Mouse (Mus musculus): Measurements from ENCODE around the gene Zfr2. TPM values are rescaled to one million over a fixed set of nuclear protein-coding genes. Genes with fewer than 3 reads are reported as not detected.
A peak's percentile ranks its signal among the peaks of the same experiment; 100 is the strongest.

Gene Zfr2
- 10 to 100 TPM; 27.6 to 35.6 (median 30.0) TPM for total RNA-seq (2022)

DNA sequence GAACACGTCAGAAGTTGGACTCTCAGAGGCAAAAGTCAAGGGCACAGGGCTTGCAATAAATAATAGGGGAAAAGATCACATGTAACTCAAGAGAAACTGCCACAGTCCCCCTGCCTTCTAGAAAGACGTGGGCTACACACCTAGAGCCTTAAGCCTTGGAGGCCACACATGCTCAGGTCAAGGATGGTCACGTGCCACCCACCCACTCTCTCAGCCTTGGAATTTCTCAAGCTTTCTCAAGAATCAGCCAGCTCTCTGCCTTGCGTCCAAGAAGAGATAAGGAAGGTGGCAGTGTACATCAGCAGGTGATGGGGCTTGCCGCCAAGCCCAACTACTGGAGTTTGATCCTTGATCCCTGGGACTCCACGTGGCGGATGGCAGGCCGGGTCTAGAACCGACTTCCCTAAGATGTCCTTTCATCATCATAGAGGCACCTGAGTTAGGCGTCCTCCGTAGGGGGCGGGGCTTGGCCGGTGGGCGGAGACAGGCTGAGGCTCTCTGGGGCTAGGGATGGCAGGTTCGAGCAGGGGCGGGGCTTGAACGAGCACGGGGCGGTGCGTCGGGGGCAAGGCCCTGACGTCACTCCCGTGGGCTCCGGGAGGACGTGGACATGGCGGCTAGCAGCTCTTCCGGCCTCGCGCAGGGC is at the start of gene Zfr2:
Gene Zfr2 (plus strand): TSS at position 576 of the 646 bp plus-strand sequence.
- DNase-seq: peak; percentile 91

DNA sequence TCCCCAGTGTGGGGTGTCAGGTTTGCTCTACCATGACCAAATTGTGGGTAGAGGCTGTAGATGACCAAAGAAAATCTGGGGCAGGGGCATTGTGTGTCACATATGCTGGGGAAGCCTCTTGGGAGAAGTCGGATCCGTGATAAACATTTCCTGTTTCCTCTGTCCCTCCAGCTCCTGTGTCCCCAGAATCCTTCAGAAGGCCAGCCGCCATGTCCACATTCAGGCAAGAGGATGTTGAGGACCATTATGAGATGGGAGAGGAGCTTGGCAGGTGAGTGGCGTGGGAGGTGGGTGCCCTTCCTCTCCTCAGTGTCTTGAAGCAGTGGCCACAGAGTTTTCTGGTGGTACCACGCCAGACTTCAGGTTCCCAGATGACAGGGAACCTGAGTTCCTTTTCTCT is 49.1 kb upstream of the Zfr2 start, which contains the start of gene 4930442H23Rik:
Gene 4930442H23Rik (minus strand): TSS at position 45 of the 400 bp plus-strand sequence.
- no peak for DNase-seq

DNA sequence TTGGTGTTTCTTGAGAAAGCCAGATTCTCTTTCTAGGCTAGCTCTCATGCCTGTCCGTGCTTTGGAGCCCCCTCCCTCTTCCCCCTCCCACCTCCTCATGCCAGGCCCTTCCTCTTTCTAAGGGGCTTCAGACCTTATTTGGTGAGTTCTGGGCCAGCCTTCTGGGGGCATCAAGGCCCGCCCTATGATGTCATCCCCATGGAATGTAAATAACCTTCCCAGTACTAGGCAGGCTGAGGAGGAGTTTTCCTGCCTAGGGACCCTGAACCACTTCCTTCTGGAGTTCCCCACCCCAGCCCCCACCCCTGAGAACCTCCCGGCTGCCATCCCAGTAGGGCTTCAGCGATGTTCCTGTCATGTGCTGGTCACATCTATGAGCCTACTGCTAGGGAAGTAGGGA is 48.2 kb upstream of the Zfr2 start:
- no peak for DNase-seq

DNA sequence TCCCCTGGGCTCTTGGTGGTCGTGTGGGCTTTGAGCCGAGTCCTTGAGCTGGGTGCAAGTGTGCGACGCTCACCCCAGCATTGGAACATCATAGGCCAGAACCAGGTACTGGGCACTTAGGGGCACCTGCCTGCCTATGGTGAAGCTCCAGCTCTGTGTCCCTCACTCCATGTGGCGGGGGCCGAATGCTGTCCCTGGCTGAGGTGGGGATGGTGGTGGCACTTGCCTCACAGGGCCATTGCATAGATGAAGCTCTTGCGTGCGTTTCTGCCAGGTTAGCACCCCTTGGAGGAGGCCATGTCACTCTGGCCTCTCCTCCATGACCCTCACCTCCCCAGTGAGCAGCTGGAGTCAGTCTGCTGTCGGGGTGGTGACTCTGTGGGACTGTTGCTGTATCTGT is 45.8 kb upstream of the Zfr2 start:
- DNase-seq: no peak

DNA sequence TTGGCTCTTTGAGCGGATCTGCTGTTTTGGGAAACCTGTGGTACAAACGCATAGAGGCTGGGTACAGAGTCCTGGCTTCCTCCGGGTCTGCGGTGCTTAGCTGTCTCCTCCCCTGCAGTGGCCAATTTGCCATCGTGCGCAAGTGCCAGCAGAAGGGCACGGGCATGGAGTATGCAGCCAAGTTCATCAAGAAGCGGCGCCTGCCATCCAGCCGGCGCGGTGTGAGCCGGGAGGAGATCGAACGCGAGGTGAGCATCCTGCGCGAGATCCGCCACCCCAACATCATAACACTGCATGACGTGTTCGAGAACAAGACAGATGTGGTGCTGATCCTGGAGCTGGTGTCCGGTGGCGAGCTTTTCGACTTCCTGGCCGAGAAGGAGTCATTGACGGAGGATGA is 43.1 kb upstream of the Zfr2 start:
- DNase-seq: no peak

DNA sequence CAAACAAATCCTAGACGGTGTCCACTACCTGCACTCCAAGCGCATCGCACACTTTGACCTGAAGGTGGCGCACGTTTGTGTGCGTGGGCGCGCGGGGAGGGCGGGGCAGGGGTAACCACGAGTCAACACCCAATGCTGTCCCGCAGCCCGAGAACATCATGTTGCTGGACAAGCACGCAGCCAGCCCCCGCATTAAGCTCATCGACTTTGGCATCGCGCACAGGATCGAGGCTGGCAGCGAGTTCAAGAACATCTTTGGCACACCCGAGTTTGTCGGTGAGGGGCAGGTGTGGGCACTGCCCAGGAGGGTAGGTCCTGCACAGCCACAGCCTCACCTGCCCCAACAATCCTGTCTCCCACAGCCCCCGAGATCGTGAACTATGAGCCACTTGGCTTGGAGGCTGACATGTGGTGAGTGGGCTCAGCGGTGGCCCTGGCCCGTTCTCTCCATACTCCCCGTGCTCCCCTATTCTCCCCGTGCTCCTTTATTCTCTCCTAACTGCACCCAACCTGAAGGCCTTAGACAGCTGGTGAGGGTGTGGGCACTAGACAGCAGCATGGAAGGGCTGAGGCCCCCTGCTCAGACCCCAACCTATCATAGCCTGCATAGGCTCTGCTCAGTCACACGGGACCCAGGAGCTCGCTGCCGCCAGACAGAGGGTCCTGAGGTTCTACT is 42.6 kb upstream of the Zfr2 start:
- DNase-seq: no peak

DNA sequence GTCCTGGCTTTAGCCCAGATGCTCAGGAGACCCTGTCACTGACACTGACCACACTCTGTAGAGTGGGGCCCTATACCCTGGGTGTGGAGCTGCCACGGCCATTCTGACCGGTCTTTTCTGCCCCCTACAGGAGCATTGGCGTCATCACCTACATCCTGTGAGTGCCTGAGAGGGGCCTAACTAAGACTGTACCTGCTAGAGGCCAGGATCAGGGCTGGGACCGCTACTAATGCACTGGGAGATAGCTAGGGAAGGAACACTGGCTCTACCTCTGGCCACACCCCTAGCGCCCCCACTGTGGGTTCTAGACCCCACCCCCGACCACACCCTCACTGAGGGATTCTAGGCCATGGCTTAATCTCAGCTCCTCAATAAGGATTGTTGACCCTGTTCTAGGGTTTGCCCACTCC is 42.0 kb upstream of the Zfr2 start:
- DNase-seq: no peak

DNA sequence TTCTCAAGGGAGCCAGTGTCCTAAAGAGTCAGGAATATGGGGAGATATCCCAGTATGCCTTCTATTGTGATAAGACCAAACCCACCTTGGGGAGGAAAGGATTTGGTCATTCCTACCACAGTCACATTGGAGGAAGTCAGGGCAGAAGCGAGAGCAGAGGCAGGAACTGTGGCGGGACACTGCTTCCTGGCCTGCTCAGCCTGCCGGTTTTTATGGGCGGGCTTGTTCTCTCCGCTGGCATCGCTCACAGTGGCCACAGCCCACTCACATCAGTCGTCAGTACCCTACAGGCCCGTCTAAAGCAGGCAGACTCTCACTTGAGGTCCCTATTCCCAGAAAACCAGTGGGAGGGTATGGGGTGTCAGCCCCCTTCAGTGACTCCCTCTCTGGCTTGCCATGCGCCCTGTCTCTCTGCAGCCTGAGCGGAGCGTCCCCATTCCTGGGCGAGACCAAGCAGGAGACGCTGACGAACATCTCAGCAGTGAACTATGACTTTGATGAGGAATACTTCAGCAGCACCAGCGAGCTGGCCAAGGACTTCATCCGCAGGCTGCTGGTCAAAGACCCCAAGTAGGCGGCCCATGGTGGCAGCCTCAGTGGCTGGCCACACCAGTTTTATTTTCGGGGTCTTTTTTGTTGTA is 41.5 kb upstream of the Zfr2 start:
- DNase-seq: no peak

DNA sequence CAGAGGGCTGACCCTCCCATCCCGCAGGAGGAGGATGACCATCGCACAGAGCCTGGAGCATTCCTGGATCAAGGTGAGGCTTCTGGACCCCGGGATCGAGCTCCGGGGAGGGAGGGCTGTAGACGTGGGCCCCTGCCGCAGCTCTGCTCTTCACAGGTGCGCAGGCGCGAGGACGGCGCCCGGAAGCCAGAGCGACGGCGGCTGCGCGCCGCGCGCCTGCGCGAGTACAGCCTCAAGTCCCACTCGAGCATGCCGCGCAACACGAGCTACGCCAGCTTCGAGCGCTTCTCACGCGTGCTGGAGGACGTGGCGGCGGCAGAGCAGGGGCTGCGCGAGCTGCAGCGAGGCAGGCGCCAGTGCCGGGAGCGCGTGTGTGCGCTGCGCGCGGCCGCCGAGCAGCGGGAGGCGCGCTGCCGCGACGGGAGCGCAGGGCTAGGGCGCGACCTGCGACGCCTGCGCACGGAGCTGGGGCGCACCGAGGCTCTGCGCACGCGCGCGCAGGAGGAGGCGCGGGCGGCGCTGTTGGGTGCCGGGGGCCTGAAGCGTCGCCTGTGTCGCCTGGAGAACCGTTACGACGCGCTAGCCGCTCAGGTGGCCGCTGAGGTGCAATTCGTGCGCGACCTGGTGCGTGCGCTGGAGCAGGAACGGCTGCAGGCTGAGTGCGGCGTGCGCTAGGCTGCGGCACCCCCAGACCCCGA is 40.5 kb upstream of the Zfr2 start:
- peak; percentile 72 for DNase-seq

DNA sequence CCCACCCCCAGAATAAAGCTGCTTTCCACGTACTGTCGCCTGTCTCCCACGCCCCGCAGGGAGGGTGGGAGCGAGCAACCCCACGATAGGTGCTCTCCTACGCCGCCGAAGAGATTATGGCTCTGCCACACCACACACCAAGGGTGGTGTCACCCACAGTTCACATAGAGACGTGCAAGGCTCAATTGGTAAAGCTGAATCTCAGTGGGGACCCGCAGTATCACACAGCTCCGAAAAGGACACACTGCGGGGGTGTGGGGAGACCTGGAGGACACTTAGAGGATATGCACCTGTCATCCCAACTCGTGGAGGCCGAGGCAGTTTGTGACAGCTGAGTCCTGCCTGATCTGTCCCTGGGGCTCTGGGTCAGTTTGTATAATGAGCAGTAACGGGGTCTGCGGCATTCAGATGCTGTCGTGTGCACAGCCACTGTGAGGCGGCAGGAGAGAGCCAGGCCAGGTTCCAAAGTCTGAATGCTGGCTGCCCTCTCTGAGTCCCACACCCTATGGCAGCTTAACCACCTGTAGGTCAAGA is 39.9 kb upstream of the Zfr2 start:
- no peak for DNase-seq

DNA sequence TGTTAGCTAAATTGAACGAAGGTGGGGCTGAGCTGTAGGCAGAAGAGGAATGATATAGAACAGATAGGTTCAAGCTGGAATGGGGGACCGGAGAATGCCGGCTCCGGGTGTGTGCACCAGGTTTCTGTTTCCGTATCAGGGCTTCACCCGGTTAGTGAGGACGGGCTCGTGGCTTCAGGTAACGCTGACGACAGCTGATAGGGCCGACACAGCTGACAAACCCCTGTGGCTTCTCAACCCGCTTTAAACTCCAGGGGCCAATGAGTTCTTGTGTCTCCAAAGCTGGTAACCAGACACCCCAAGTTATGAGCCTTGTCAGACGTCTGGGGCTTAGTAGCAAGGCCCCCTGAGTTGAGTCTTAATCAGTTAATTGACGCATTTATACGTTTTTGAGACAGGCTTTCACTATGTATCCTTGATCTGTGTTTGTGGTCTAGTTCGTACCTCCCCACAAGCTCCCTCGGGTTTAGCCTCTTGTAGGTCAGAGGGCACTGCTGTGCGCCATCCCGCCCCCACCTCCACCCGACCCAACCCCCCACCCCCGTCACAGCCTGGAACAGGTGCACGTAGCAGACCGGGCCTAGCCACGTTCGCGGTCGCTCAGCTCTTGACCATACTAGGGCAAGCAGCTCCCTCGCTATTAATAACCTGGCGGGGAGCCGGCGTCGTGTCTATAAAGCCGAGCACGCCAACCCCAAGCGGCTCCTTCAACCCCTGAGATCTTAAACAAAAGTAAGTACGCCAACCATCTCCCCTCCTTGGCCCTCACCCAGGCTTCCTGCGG is 38.8 kb upstream of the Zfr2 start:
- no peak for DNase-seq

DNA sequence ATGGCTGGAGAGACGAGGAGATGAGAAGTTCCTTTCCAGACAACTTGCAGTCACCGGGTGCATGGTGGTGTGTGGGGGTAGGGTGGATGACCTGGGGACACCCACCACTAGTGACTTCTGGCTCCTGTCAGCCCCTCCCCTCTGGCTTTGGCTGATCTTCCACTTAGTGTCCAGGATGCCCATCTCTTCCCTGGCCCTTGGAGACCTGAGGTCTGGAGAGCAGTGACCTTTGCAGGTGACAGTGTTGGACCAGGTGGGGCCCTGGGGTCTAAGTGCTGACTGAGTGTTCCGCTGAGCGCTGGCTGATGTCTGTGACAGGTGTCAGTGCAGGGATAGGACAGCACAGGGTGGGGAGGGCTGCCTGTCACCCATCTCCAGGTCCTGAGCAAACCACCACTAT is 37.7 kb upstream of the Zfr2 start:
- DNase-seq: no peak

DNA sequence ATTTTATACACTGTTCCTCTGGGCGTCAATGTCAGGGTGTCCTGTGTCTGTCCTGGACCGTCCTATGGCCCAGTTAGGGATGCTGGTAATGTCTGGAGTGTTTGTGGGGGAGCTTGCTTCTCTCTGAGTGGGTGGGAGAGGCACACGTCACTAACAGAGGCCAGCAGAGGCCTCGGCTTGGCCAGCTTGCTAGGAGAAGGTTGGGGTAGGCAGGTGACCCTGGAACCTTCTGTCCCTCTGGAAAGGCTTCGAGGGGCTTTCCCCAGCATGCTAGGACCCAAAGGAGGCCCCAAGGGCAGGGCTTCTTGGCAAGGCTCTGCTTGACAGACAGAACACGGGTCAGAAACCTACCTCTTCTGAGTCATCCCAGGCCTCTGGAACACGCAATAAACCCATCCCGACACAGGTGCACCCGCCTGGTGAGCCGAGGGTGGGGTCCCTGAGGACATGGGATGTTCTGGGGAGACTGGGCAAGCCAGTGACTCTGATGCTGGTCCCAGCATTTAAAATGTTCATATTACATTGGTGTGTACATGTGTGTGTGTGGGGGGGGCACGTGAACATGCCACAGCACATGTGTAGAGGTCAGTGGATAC is 36.4 kb upstream of the Zfr2 start:
- no peak for DNase-seq

DNA sequence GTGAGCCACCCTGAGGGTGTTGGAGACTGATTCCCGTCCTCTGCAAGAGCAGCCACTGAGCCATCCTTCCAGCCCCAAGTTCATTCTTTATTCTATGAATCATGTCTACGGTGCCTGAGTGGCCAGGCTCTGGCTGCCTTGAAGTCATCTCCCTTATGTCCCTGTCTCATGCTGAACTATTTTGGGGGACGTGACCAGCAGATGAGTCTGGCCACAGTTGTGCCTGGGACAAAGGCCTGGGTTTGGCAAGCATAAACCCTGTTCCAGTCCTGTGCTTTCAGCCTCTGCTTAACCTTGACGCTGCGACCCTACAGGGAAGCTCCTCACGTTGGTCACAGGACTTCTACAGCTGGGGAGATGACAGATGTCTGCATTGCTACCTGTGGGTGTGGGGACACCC is 35.6 kb upstream of the Zfr2 start:
- DNase-seq: no peak

DNA sequence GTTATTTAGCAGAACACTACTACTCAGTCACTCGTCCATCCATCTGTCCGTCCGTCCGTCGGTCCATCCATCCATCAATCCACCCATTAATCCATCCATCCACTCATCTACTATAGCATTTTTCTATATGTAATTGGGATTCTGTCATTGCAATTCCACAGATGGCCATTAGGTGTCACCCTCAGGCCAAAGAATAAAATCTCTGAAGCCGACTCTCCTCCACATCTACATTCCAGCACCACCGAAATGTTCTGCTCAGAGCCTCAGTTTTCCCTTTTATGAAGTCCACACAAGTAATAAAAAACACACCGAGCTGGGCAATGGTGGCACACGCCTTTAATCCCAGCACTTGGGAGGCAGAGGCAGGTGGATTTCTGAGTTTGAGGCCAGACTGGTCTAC is 34.7 kb upstream of the Zfr2 start:
- DNase-seq: no peak

DNA sequence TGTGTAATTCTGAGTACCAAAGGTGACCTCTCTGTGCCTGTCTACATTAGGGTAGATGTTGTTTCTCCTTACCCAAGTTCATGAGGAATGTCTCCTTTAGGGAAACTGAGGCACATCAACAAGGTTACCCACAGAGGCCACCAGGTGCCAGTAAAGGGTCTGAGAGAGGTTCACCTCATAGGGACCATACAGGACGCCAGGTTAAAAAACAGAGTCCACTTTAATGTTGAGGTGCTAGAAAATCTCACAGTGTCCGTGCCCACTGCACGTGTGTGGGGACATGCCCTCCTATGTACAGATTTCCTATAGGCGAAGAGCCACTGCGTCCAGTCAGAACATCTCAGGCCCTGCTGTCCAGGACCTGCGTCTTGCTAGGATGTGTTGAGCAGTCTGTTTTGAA is 34.0 kb upstream of the Zfr2 start:
- no peak for DNase-seq

DNA sequence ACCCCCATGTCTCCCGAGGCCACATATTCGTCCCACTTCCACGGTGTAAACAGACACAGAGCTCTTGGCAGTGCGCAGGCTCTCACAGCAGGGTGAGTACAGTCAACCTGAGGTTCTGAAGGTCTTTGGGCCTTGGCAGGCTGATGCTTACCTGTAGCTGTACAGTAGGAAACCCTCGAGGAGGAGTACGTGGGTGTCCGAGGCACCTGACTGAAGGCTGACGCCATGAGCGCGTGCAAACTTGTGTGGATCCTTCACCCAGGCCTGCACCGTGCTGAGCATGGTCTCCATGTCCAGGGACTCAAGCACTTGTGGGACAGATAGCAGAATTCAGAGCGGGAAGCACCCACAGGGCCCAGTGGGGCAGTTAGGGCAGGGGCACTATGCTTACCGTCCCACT is 32.8 kb upstream of the Zfr2 start:
- no peak for DNase-seq

DNA sequence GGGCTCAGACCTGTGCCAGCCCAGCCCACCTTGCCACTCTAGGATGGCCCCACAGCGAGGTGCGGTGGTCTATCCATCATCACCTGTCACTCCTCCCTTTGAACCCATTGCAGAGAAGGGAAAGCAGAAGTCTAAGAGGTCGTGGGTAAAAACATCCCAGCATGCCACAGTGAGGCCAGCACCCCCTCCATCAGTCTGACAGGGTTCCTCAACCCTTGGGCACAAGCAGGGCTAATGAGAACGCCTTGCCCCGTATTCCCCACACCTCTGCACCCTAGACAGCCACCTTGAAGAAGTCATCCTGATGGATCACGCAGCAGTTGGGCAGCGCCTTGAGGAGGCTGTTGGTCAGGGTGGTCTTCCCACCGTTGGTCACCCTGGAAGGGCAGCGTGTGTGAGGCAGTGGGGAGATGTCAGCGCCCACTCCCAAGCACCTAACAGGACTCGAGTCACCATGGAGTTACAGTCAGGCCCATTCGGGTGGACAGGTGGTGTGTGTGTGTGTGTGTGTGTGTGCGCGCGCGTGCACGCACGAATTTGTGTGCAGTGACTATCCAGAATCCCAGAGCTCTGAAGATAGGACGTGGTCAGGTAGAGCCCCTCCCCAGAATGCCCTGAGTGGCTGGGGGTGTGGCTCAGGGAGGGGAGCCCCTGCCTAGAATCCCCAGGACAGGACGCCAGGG is 32.2 kb upstream of the Zfr2 start:
- no peak for DNase-seq

DNA sequence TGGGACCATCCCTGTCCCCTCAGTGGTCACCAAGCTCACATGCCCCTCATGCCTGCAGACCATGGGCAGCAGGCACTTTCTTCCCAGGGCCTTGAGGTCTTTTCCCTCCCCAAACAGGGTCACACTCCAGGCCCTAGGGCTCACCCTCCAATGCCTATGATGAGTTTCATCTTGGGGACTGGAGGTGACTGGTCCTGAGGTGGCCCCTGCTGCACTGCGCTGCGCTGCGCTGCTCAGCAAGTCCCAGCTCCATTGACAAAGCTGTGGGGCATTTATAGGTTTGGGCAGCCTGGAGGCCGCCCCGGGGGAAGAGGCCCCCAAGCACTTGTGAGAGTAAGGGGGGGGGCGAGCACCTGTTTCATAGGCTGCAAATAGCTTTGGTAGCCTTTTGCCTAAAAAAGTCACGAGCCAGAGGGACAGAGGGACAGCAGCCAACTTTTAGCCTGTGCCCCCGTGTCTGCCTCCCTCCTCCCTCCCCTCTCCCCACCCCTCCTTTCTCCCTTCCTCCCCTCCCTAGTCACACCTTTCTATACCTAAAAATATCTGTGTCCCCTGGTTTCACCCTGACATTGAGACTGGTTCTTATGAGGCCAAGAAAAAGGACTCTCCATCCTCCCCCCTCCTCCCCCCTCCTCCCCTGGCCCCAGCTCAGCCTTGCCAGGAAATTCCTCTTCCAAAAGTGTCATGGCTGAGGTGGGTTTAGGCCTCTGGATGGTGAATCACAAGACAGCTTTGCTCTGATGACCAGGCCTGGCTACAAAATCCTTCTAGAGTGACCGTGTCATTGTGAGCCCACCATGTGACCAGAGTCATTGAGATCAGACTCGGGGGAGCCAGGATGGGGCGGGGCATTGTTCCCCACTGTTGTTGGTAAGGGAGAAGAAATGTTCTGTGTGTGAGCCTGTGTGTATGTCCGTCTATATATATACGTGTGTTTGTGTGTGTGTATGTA is 30.9 kb upstream of the Zfr2 start, which contains the start of gene Nmrk2:
Gene Nmrk2 (minus strand): TSS at position 245 of the 952 bp plus-strand sequence.
- no peak for DNase-seq
